Mouse (Mus musculus) thymus, adult 2 months (tissue): Measurements from ENCODE around the gene Abcg1. TPM values are rescaled to one million over a fixed set of nuclear protein-coding genes. Genes with fewer than 3 reads are reported as not detected.

ENCODE experiments used
- DNase-seq: peaks from one replicate; pipeline ENCODE4 v3.0.0; 2021
- H3K27ac ChIP-seq: fragments of 200-500 bp; 2 replicates; pipeline ENCODE4 v1.5.1; 2012; ENCODE audit warnings: low read length, control low read depth; ENCODE audit not compliant: control insufficient read depth, insufficient read depth
- H3K27me3 ChIP-seq: fragments of 200-500 bp; 2 replicates; pipeline ENCODE4 v1.6.1; 2012; ENCODE audit warnings: mild to moderate bottlenecking, low read length, moderate library complexity, mixed read lengths; ENCODE audit not compliant: control insufficient read depth, insufficient read depth
- H3K36me3 ChIP-seq: fragments of 200-500 bp; 2 replicates; pipeline ENCODE4 v1.6.1; 2012; ENCODE audit warnings: mild to moderate bottlenecking, low read length, moderate library complexity; ENCODE audit not compliant: control insufficient read depth, insufficient read depth
- H3K4me1 ChIP-seq: fragments of 200-500 bp; replicated peaks from 2 replicates; pipeline ENCODE4 v1.6.1; 2012; ENCODE audit warnings: low read length; ENCODE audit not compliant: control insufficient read depth, insufficient read depth
- H3K4me3 ChIP-seq: fragments of 200-500 bp; 2 replicates; pipeline ENCODE4 v1.5.1; 2012; ENCODE audit warnings: mild to moderate bottlenecking, low read length, control low read depth, moderate library complexity; ENCODE audit not compliant: control insufficient read depth, insufficient read depth
- CTCF ChIP-seq: fragments of 200-500 bp; IDR thresholded peaks from 2 replicates; pipeline ENCODE4 v1.5.1; 2012; ENCODE audit warnings: mild to moderate bottlenecking, control low read depth, low read length, moderate library complexity, borderline replicate concordance; ENCODE audit not compliant: control insufficient read depth, poor library complexity, insufficient read depth; ENCODE audit errors: extremely low read depth
- POLR2A ChIP-seq: fragments of 200-500 bp; IDR thresholded peaks from 2 replicates; pipeline ENCODE4 v1.6.1; 2012; ENCODE audit warnings: mild to moderate bottlenecking, low read length, control low read depth, moderate library complexity; ENCODE audit not compliant: control insufficient read depth, poor library complexity, insufficient read depth; ENCODE audit errors: extremely low read depth
- WGBS: fragments of 180-500 bp; shearing (Covaris S2); methylation state at CpG from one replicate; pipeline ENCODE4 v1.1.7; 2018; 5-methylcytosine and 5-hydroxymethylcytosine counted together
- polyA plus RNA-seq: library from polyadenylated mRNA; depleted of rRNA; stranded (reverse); fragments of >200 nt; gene quantifications from 2 replicates; pipeline ENCODE4 v1.2.3, GENCODE M21; 2012; rRNA removed

The Abcg1 gene
- polyA plus RNA-seq, 1 experiment, result 103 TPM

DNA sequence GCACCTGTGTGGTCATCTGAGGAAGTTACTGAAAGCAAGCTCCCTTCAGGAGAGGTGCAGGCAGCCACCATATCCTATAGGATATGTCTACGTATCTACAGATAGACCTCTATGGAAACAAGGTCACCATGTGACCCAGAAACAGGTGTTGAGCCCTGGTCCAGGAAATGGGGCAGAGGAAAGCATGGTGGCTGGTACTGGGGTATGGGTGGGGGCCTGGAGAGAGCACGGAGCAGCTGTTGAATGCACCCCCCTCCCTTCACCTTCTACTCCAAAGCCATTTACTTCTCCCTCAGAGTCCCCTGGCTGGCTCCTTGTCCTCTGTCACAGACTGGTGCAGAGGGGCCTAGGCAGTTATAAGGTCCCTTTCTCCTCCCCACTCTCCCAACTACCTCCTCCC is 106.3 kb downstream of the Abcg1 start:
- DNase-seq, result peak; percentile 68
- peaks cover 32% of the 10 kb centered on the region for H3K4me1 ChIP-seq
- WGBS, result 7% methylated on average over 2 of the region's 2 CpGs
- H3K27ac ChIP-seq, result no peak overlapping the region
- no peaks in the 10 kb centered on the region for H3K27me3 ChIP-seq
- TF ChIP-seq CTCF (0 out of 2 replicates have a peak, but pooled peaks have one; percentile 33), POLR2A (no peak)
- H3K36me3 ChIP-seq, result no peaks in the 10 kb centered on the region
- H3K4me3 ChIP-seq, result no peak overlapping the region

DNA sequence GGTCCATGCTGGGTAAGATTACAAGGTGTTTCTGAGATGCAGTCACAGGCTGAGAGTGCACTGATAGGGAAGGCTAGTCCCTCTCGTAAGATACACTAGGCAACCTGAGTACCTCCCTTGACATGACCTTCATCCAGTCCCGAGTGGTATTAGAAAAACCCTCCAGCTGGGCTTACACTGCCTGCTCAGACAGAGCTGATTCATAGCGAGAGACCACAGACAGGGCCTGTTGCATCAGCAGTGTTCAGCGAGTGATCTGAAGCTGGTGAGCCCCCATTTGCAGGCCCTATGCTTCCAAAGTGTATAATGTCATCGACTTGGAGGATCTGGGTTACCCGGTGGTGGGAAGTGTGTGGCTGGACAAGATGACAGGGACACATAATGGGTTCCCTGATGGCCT is 107.7 kb downstream of the Abcg1 start, which contains the start of gene Tff1:
Gene Tff1 (minus strand): TSS at position 151 of the 400 bp plus-strand sequence.
- DNase-seq, result no peak
- Histone ChIP-seq H3K4me1 (peaks cover 32% of the 10 kb centered on the region), H3K36me3 (no peaks in the 10 kb centered on the region), H3K27ac (no peak within 1 kb of the TSS), H3K27me3 (no peaks in the 10 kb centered on the region), H3K4me3 (no peak within 1 kb of the TSS)
- WGBS, result 93% methylated on average over 6 of the region's 6 CpGs
- no peak for TF ChIP-seq CTCF
- no peak for TF ChIP-seq POLR2A

Other genes starting within 250 kb of the Abcg1 start
- 0.07 and 0.14 TPM in 2 replicates for gene Glp1r, start 155.9 kb upstream of the Abcg1 start, polyA plus RNA-seq
- 1.5 and 2.0 TPM in 2 replicates for gene Umodl1, start 103.0 kb upstream of the Abcg1 start, polyA plus RNA-seq
- gene Tff3, start 72.0 kb downstream of the Abcg1 start, polyA plus RNA-seq, result 10.1 and 10.4 TPM in 2 replicates
- 1.4 and 2.8 TPM in 2 replicates for gene Tff2, start 86.6 kb downstream of the Abcg1 start, polyA plus RNA-seq
- 2.1 and 2.7 TPM in 2 replicates for gene Tff1, start 107.6 kb downstream of the Abcg1 start, polyA plus RNA-seq
- gene Tmprss3, start 141.3 kb downstream of the Abcg1 start, polyA plus RNA-seq, result 0.61 and 0.92 TPM in 2 replicates
- 95.5 and 126 TPM in 2 replicates for gene Ubash3a, start 150.2 kb downstream of the Abcg1 start, polyA plus RNA-seq
- 0.29 and 0.51 TPM in 2 replicates for gene Rsph1, start 219.7 kb downstream of the Abcg1 start, polyA plus RNA-seq
- 59.6 and 59.7 TPM in 2 replicates for gene Slc37a1, start 229.1 kb downstream of the Abcg1 start, polyA plus RNA-seq